Mouse (Mus musculus): ENCODE data around the gene Eif3f. TPM values are rescaled to one million over a fixed set of nuclear protein-coding genes. Genes with fewer than 3 reads are reported as not detected.

Eif3f gene
- total RNA-seq, 1 experiment = 99.7 TPM

GRCm38 (mm10) chr7:108927043-108927442, 7.2 kb upstream of the Eif3f start:
- Histone ChIP-seq H3K27ac (ENCODE audit: insufficient read depth, low read depth, low read length, poor library complexity, severe bottlenecking) (no peak overlapping the region), H3K9me3 (ENCODE audit: control insufficient read depth, insufficient read depth, low read depth, low read length) (no peaks in the 10 kb centered on the region), H3K36me3 (ENCODE audit: control insufficient read depth, insufficient read depth, low read length, poor library complexity, severe bottlenecking) (no peaks in the 10 kb centered on the region), H3K4me1 (ENCODE audit: control insufficient read depth in 2 of 2, insufficient read depth in 2 of 2, low read length in 2 of 2, poor library complexity in 1 of 2) (no peaks in the 10 kb centered on the region), H3K4me3 (ENCODE audit: insufficient read depth in 1 of 2, low read depth in 1 of 2, low read length in 2 of 2, poor library complexity in 1 of 2, severe bottlenecking in 1 of 2) (no peak overlapping the region), H3K9ac (ENCODE audit: insufficient read depth, low read depth, low read length, poor library complexity, severe bottlenecking) (no peak overlapping the region)
- TF ChIP-seq MAFK (IDR thresholded peaks at IDR 0.05; ENCODE audit: insufficient read depth, low read depth, low read length) (no peak), HCFC1 (IDR thresholded peaks at IDR 0.05; ENCODE audit: borderline replicate concordance, insufficient read depth, low read length) (no peak), ZC3H11A (IDR thresholded peaks at IDR 0.05; ENCODE audit: borderline replicate concordance, low read depth, low read length) (no peak), CHD2 (IDR thresholded peaks at IDR 0.05; ENCODE audit: low read depth, low read length) (no peak), ZNF384 (IDR thresholded peaks at IDR 0.05; ENCODE audit: low read depth, low read length) (no peak)
- in situ Hi-C loops (cut with MboI; ENCODE audit: low sequenced_read_pairs in 2 of 2, unreplicated experiment in 2 of 2) = no loop called here
- no peak for DNase-seq (ENCODE audit: low read depth, low spot score)

- no peak for TF ChIP-seq MAFK (IDR thresholded peaks at IDR 0.05; ENCODE audit: insufficient read depth, low read depth, low read length)
- TF ChIP-seq ZNF384 (IDR thresholded peaks at IDR 0.05; ENCODE audit: low read depth, low read length) = no peak
- TF ChIP-seq ZC3H11A (IDR thresholded peaks at IDR 0.05; ENCODE audit: borderline replicate concordance, low read depth, low read length) = no peak
- TF ChIP-seq HCFC1 (IDR thresholded peaks at IDR 0.05; ENCODE audit: borderline replicate concordance, insufficient read depth, low read length) = no peak
- no peak for TF ChIP-seq CHD2 (IDR thresholded peaks at IDR 0.05; ENCODE audit: low read depth, low read length)
- no peaks in the 10 kb centered on the region for H3K36me3 ChIP-seq (ENCODE audit: control insufficient read depth, insufficient read depth, low read length, poor library complexity, severe bottlenecking)
- no peak for DNase-seq (ENCODE audit: low read depth, low spot score)
- in situ Hi-C loops (cut with MboI; ENCODE audit: low sequenced_read_pairs in 2 of 2, unreplicated experiment in 2 of 2) = no loop called here
- no peak overlapping the region for H3K4me3 ChIP-seq (ENCODE audit: insufficient read depth in 1 of 2, low read depth in 1 of 2, low read length in 2 of 2, poor library complexity in 1 of 2, severe bottlenecking in 1 of 2)
- H3K9ac ChIP-seq (ENCODE audit: insufficient read depth, low read depth, low read length, poor library complexity, severe bottlenecking) = no peak overlapping the region
- H3K27ac ChIP-seq (ENCODE audit: insufficient read depth, low read depth, low read length, poor library complexity, severe bottlenecking) = no peak overlapping the region
- H3K9me3 ChIP-seq (ENCODE audit: control insufficient read depth, insufficient read depth, low read depth, low read length) = no peaks in the 10 kb centered on the region
- H3K4me1 ChIP-seq (ENCODE audit: control insufficient read depth in 2 of 2, insufficient read depth in 2 of 2, low read length in 2 of 2, poor library complexity in 1 of 2) = no peaks in the 10 kb centered on the region
Measured at GRCm38 (mm10) chr7:108928280-108929188, 5.7 kb upstream of the Eif3f start.

GRCm38 (mm10) chr7:108929726-108930393, 4.4 kb upstream of the Eif3f start, which contains the start of gene Nlrp10:
Gene Nlrp10, minus strand, starts transcription at chr7:108930178.
- TF ChIP-seq ZC3H11A (IDR thresholded peaks at IDR 0.05; ENCODE audit: borderline replicate concordance, low read depth, low read length) = no peak
- TF ChIP-seq ZNF384 (IDR thresholded peaks at IDR 0.05; ENCODE audit: low read depth, low read length) = no peak
- no peak for TF ChIP-seq MAFK (IDR thresholded peaks at IDR 0.05; ENCODE audit: insufficient read depth, low read depth, low read length)
- TF ChIP-seq HCFC1 (IDR thresholded peaks at IDR 0.05; ENCODE audit: borderline replicate concordance, insufficient read depth, low read length) = no peak
- no peak for TF ChIP-seq CHD2 (IDR thresholded peaks at IDR 0.05; ENCODE audit: low read depth, low read length)
- H3K27ac ChIP-seq (ENCODE audit: insufficient read depth, low read depth, low read length, poor library complexity, severe bottlenecking) = no peak within 1 kb of the TSS
- in situ Hi-C loops (cut with MboI; ENCODE audit: low sequenced_read_pairs in 2 of 2, unreplicated experiment in 2 of 2) = no loop called here

GRCm38 (mm10) chr7:108934836-108935235, 619 bp downstream of the Eif3f start:
- Histone ChIP-seq H3K4me1 (ENCODE audit: control insufficient read depth in 2 of 2, insufficient read depth in 2 of 2, low read length in 2 of 2, poor library complexity in 1 of 2) (peaks cover 0 to 6% of the 10 kb centered on the region in 2 experiments; a peak in 2 of 4 replicates), H3K4me3 (ENCODE audit: insufficient read depth in 1 of 2, low read depth in 1 of 2, low read length in 2 of 2, poor library complexity in 1 of 2, severe bottlenecking in 1 of 2) (peak overlapping the region; percentile 97 to 98), H3K27ac (ENCODE audit: insufficient read depth, low read depth, low read length, poor library complexity, severe bottlenecking) (no peak overlapping the region), H3K9ac (ENCODE audit: insufficient read depth, low read depth, low read length, poor library complexity, severe bottlenecking) (peak overlapping the region; percentile 99), H3K9me3 (ENCODE audit: control insufficient read depth, insufficient read depth, low read depth, low read length) (peaks cover 7% of the 10 kb centered on the region), H3K36me3 (ENCODE audit: control insufficient read depth, insufficient read depth, low read length, poor library complexity, severe bottlenecking) (peaks cover 34% of the 10 kb centered on the region)
- TF ChIP-seq CHD2 (IDR thresholded peaks at IDR 0.05; ENCODE audit: low read depth, low read length) (no peak), ZC3H11A (IDR thresholded peaks at IDR 0.05; ENCODE audit: borderline replicate concordance, low read depth, low read length) (no peak), HCFC1 (IDR thresholded peaks at IDR 0.05; ENCODE audit: borderline replicate concordance, insufficient read depth, low read length) (no peak), ZNF384 (IDR thresholded peaks at IDR 0.05; ENCODE audit: low read depth, low read length) (no peak), MAFK (IDR thresholded peaks at IDR 0.05; ENCODE audit: insufficient read depth, low read depth, low read length) (no peak)
- in situ Hi-C loops (cut with MboI; ENCODE audit: low sequenced_read_pairs in 2 of 2, unreplicated experiment in 2 of 2) = no loop called here
- no peak for DNase-seq (ENCODE audit: low read depth, low spot score)

More at GRCm38 (mm10) chr7:108929726-108930393, 4.4 kb upstream of the Eif3f start, which contains the start of gene Nlrp10:
- H3K36me3 ChIP-seq (ENCODE audit: control insufficient read depth, insufficient read depth, low read length, poor library complexity, severe bottlenecking) = no peaks in the 10 kb centered on the region
- H3K9me3 ChIP-seq (ENCODE audit: control insufficient read depth, insufficient read depth, low read depth, low read length) = no peaks in the 10 kb centered on the region
- H3K4me1 ChIP-seq (ENCODE audit: control insufficient read depth in 2 of 2, insufficient read depth in 2 of 2, low read length in 2 of 2, poor library complexity in 1 of 2) = no peaks in the 10 kb centered on the region
- no peak within 1 kb of the TSS for H3K4me3 ChIP-seq (ENCODE audit: insufficient read depth in 1 of 2, low read depth in 1 of 2, low read length in 2 of 2, poor library complexity in 1 of 2, severe bottlenecking in 1 of 2)
- no peak for DNase-seq (ENCODE audit: low read depth, low spot score)
- no peak within 1 kb of the TSS for H3K9ac ChIP-seq (ENCODE audit: insufficient read depth, low read depth, low read length, poor library complexity, severe bottlenecking)

All from ES-E14 (cell line).